Mouse (Mus musculus): ENCODE measurements around the gene Nr1d1.

Nr1d1 gene

DNA sequence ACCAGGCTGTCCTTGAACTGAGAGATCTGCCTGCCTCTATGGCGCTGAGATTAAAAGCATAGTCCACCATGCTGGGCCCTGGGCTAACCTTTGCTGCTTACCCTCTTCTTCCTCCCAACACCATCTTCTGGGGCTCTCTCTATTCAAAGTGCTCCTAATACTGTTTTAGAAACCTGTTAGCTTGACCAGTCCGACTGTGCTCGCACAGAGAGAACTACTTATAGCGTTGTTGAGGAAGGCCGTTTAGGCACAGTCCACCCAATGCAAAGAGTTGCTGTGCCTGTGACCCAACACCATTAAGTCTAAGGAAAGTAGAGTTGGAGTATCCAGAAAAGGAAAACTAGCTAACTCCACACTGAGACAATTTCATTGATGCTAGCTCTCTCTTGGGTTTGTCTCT, 13.0 kb upstream of the Nr1d1 start:
- DNase-seq: no peak

DNA sequence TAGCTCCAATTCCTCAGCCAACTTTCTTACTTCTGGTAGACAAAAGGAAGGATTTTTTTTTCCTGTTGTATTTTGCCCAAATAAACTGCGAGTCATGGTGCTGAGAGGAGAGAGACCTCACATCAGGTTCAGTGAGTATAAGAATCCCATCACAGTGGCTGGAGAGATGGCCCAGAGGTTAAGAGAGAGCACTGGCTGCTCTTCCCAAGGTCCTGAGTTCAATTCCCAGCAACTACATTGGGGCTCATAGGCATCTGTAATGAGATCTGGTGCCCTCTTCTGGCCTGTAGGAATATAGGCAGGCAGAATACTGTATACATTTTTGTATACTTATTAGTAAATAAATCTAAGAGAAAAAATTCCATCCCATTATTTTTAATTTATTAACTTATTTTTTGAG, 12.6 kb upstream of the Nr1d1 start:
- DNase-seq: no peak

DNA sequence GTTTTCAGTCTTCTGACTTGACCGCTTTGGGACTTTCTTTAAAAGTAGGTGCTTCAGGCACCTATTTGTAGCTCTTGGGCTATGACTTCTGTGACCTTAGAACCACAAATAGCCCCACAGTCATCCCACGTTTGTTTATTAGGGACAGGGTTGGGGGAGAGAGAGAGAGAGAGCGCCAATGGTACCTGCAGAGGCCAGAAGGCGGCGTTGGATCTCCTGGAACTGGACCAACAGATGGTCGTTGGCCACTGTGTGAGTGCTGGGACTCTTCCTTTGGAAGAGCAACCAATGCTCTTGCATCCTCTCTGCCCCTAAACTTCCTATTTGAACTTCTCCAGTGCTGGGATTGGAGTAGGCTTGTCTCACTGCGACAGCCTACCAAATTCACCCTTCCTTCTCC, 12.1 kb upstream of the Nr1d1 start:
- DNase-seq: no peak

DNA sequence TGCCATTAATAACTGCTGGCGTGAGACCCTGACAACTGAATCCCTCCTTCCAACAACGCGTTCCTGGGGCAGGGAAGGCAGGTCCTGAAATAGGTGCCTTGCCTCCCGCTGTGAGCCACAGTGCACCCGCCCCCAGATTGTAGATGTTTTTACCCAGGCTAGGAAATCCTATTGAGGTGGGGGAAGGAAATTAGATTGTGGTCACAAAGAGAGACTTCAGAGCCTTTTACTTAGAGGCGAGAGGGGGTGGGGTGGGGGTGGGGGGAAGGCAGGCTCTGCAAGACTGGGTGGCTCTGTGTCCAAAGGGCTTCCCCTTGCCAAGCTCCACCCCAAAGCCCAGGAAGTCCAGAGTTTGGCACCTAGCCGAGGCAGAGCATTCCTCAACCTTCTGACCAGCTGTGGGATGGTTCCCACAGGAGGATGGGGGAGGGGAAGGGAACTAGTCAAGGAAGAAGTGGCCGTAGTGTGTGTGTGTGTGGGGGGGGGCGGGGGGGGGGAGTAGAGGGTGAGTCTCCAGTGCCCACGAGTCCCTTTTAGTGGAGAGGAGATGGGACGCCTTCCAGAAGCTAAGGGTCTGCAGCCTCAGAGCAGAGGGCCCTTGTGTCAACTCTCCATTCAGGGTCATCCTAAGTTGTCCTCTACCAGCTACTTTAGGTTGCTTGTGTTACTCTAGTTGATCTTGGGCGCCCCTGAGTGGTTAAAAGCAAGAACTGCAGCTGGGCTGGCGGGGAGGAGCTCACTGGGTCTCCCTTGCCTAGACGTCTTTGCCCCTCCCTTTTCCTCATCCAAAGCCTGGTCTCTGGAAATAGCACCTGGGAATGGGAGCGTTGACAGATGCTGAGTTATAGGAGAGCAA, 11.5 kb upstream of the Nr1d1 start:
- peak; percentile 98 to 99 for DNase-seq

DNA sequence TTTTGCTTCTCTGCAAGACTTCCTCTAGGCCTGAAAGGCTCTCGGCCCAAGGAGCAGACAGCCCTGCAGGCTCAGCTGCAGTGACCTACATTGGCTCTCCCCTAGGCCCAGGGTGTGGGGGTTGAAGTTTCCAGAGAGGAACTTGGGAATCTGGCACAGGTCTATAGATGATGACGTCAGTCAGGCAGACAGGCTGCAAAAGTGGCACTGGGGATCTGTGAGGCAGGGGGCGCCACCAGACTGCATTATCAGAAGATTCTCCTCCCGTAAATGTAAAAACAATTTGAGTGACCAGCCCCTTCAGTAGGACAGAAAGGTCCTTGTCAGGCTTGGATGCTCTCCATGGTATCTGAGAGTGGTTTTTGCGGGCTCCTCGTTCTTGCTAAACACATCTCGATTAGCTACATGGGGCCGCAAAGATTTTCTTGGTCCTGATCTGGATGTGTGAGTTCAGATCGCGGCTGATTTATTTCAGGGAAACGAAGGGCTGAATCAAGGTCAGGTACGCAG, 10.7 kb upstream of the Nr1d1 start:
- peak; percentile 86 to 92 for DNase-seq

DNA sequence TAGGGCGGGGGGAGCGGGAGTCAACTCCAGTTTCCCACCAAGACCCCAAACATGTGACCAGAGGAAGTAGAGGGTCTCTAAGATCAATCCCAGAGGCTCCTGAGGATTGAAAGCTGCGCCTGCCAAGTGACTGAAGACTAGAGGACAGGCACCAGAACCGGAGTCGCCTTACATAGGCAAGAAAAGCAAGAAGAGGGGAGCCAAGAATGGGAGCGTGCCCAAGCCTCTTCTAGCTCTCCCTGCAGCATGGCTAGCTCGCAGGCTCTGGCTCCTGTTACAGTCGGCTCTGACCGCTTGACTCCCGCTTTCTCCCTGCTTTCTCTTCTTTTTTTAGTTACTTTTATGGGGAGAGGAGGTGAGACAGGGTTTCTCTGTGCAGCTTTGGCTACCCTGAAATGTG, 10.1 kb upstream of the Nr1d1 start:
- peak in 1 of 2 experiments; percentile 24 for DNase-seq

DNA sequence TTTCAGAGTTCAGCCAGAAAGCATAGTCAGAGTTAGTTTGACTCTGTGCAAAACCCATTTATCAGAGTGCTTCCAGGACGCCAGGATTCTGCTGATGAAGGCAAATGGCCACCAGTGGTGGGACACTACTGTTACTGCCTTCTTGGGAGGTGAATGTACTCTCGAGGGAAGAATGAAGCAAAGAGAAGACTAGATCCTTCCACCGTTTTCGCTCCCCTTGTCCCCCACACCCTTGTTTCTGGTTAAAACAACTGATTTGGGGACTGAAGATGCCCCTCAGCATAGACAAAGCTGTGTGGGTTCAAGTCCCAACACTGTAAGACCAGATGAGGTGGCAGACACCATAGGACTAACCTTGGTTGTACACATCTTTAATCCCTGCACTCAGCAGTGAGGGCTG, 9.0 kb upstream of the Nr1d1 start:
- DNase-seq: no peak

DNA sequence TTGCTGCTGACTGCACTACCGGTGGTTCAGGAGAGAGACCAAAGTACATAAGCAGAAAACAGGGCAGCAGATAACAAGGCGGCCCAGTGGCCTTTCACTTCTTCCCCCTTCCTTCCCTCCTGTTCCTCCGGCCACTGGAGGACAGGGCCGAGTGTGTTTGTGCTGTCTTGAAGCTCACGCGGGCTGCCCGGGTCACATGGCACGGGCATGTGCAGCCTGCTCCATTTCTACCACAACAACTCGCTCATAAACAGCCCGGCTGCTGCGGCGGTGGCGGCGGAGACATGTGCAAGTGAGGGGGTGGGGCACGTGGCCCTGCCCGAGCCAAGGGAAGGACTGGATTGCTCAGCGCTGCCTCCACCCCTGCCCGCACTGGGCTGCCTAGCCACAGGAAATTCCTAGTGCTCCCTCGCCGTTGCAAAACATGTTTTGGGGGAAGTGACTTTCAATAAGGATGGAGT, 8.1 kb upstream of the Nr1d1 start:
- DNase-seq: peak; percentile 99

DNA sequence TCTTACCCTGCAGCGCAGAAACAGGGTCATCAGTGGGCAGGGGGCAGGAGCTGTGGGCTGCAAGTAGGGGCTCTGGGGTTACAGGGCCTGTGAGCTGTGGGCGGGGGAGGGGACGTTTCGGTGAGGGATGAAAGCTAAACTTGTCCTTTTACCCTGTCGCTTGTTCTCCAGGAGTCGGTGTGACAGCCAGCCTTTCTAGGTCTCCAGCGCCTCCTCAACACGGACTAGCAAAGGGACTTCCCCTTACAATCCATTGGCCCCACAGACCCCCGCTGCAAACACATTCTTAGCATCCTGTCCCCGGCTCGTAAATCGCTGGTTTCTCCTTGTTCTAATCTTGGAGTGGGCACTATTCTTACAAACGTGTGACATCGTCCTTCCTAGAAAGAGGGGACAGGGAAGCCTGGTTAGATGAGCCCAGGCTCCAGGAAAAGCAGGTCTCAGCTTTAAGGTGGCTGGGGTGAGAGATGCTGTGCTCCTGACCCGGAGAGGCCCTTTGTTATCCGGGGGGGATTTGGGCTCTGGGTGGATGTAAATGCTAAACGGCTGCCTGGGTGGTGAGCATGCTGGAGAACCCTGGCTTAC, 7.6 kb upstream of the Nr1d1 start:
- peak in 1 of 2 experiments; percentile 30 for DNase-seq

DNA sequence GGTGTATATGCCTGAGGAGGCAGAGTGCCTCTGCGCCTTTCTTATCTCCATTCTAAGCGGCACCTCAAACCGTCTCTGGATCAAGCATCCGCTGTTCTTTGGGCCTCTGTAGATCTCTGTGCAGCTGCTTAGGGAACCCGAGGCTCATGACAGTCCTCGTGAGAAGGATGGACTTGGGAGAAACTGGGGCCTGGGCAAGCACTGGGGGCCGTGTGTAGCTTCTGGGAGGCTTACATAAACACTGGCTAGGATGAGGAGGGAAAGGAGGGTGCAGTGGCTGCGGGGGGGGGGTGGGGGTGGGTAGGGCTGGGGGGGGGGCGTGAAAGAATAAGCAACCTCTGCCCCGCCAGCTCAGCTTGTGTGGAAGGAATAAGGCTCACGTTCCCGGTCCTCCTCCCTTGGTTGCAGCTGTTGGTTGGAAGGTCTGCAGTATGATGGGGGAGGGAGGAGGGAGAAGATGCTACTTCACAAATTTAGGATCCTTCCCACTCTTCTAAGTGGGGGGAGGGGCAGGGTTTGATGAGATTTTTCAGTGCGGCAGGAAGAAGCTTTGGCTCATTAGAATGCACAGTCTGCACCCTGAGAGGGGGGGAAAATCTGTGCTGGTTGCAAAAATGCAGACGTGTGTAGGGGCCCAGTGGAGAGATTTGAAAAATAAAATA, 6.8 kb upstream of the Nr1d1 start:
- peak in 1 of 2 experiments; percentile 56 for DNase-seq

DNA sequence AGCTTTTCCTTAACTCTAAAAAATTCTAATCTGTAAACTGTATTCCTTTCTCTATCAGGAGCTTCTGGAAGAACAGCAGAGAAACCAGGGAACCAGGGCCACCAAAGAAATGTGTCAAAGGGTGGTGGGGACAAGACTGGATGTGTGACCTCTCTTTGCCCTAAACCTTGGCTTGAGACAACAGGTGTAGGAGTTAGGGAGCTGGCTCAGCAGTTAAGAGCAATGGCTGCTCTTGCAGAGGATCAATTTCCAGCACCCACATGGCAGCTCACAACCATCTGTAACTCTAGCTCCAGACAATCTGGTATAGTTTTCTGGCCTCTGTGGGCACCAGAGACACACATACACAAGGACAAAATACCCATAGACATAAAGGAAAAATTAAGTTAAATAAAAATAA, 2.8 kb upstream of the Nr1d1 start:
- DNase-seq: no peak

DNA sequence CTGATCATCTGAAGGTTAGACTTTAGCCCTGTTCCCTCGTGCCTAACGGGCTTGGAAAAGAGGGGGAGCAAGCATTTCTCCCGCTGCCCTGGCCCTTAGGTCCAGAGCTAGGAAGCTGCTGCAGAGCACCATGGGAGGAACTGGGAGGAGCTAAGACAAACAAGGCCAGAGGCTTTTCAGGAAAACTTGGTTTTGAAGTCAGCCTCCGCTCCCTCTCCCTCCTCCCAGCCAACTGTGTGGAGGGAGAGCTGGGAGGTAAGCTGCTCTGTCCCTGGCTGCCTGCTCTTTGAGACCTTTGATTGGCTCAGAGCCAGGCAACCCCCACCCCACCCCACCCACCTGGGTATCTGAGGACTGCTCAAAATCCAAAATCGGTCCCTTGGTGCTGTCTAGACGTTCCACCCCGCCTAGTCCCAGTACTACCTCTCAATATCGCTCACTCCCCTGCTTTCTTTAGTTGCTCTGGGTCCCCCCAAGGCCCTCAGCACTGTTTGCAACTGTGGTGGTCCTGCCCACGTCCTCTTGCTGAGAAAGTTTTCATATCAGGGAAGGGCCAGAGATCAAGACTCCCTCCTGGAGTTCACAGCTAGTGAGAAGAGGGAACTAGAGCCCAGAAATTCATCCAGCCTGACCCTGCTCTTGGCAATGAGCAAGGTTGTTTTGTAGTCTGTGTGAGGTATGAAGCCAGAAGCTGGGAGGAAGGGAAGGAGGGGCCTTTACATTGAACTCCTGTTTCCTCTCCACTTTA, 1.9 kb upstream of the Nr1d1 start:
- DNase-seq: peak; percentile 74 to 83

DNA sequence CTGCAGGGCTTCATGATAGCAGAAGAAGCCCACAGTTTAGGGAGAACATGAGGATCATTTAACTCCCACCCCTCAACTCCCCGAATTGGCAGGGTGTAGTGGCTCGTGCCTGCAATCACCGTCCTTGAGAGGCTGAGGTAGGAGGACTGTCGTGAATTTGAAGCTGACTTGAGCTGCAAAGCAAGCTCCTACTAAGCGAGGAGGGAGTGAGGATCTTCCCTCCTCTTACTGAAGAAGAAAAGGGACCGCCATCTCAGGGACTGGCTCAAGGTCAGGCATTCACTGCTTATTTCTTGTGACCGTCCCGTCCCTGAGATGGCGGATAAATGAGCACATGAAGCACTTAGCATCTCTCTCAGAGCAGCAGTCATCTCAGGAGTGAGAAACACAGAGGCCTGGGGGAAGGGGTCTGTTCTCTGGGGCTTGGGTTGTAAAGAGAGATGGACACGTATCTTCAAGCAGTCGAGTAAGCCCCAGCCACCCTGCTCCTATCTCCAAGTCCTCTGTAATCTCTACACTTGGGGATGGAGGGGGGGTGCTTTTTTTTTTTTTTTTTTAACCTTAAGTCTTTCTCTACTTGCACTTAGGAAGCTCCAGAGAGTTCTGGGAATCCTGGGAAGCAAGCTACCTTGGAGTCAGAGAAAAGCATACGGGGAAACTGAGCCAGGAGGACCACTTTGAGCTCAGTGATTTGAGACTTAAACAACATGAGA, 1.1 kb upstream of the Nr1d1 start:
- DNase-seq: no peak

DNA sequence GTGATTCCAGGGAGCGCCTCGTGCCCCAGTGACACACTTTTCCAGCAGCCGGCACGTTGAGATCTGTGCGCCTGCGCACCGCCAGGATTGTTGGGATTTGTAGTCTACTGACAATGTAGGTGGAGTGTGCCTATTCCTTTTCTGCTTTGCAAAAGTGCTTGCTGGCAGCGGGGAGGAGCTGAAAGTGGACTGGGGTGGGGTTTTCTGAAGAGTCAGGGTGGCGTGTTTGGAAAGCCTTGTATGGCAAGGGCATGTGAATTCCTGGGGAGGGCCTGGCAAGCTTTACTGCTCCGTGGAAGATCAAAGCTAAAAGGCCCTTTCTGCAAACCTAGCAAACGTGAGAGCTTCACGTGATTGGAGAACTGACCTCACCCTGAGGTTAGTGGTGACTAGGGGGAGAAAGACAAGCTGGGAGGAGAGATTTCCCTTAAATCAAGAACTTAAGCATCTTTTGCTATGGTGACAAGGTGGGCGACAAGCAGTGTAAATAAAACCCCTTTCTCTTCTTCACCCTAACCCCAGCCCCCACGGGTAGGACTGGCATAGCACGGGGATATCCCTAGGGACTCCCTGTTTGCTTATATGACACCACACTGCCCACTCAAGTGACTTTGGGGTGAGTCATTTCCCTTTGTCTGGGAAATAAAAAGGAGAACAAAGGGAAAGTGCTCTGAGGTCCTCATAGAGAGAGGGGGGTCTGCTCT, 367 bp upstream of the Nr1d1 start:
- DNase-seq: peak; percentile 100

DNA sequence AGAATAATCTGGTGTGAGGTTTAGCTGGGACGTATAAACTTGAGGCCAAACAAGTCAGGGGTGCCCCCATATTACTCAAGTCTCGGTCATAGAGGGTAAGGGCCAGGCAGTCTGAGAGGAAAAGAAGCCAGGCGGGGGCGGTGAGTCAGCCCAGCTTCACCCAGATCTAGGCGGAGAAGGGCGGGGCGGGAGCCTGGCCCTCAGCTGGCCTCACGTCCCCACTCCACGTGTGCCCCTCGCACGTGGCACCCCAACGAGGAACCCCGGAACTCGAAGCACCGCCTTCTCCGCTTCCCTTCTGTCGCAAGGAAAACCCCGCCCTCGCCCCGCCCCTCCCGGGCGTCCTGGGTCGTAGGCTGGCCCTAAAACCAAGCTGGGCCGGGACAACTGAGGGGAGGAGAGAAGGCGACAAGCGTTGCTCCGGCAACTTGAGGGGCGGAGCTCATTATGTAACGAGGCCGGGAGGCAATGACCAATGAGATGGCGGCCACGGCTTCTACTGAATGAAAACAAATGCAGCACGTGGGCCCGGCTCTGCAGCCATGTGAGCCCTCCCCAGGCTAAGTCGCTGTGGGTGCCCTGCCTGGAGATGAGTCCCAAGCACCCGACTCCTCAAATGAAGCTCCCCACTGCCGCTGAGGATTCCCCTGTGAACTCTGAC, 1.4 kb downstream of the Nr1d1 start:
- peak; percentile 100 for DNase-seq

DNA sequence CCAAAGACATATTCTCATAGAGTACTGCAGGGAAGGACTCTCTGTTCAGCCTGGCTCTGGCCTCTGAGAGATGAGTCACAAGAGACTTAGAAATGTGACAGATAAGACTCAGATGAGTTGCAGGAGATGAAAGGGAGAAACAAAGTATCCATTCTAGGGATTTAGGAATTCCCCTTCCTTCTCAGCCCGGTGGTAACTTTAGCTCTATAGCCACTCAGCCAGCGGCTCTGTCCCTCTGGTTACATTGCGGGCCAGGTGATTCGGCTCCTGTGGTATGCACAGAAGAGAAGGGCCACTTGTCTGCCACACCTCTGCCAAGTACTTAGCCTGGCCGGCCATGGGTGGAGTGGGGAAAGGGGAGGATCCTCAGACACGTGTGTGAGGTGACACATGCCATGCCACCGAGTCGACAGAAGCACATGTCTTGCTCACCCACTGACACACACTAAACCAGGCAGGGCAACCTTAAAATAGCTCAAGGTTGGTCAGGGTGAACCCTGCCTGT, 2.4 kb downstream of the Nr1d1 start:
- peak; percentile 94 to 96 for DNase-seq

DNA sequence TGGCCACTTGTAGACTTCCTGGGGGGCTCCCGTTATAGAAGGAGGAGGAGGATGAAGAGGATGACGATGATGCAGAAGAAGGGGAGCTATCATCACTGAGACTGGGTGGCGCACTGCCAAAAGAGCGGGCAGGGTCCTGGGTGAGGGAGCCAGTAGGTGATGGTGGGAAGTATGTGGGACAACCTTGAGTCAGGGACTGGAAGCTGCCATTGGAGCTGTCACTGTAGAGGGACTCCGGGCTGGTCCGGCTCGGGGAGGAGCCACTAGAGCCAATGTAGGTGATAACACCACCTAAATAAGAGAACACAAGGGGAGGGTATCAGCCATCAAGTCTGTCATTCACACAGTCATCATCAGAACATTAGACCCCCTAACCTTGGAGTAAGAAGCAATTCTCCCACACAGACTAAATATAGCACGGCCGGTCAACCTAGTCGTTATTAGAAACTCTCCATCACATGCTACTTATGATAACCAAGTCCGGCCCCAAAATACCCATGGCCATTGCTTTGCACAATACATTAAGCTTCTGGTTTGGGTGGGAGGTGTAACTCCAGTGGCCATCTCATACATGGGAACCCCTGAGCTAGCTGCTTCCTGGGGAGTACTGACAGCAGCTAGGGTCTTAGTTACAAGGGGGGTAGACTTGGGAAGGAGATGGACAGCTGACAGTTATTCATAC, 3.1 kb downstream of the Nr1d1 start:
- no peak for DNase-seq

DNA sequence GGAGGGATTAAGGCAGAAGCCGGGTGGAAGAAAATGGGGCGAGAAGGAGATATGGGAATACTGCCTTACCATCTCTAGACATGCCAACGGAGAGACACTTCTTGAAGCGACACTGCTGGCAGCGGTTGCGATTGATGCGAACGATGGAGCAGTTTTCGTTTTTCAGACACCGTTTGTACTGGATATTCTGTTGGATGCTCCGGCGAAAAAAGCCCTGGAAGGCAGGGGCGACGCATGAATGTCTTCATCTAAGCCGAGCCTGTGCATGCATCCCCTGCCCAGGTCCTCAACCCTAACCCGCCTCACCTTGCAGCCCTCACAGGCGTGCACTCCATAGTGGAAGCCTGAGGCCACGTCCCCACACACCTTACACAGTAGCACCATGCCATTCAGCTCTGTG, 4.0 kb downstream of the Nr1d1 start:
- DNase-seq: no peak

DNA sequence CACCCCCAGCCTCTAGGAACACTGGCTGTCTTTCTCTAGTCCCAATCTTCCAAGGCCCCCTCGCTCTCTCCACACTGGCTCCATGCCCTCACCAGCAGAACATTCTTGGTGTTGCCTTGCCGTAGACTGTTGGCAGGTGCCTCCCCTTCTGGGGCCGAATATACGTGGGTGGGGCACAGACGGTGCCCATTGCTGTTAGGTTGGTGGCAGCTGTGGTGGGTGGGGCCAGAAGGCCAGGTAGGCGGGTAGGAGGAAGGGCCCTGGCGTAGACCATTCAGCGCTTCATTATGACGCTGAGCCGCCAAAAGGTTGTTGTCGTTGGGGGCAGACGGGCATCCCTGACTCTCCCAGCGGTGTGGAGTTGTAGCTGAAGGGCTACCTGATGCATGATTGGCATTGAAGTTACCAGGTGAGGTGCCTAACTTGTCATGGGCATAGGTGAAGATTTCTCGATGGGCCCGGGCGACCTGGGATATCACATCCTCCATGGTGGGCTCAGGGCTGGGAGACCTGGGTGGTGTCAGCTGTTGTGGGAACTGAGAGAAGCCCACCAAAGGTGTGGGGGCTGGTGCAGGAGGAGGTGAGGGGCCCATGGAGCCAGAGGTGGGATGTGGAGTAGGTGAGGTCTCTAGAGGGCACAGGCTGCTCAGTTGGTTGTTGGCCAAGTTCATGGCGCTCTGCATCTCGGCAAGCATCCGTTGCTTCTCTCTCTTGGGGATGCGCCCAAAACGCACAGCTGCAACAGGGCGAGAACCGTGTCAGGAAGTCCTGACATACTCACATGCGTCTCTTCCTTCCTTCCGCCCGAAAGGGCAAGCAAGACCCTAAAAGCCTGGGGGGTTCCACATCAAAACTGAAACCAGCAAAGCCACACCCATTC, 4.8 kb downstream of the Nr1d1 start:
- DNase-seq: no peak
